Mouse (Mus musculus) spleen, adult 18-20 months (tissue): ENCODE data around the gene Prkce.
A peak's percentile ranks its signal among the peaks of the same experiment; 100 is the strongest.

Experiments
- DNase-seq, 2 experiments: peaks; one replicate each; pipeline ENCODE4 v3.0.0; 2022; ENCODE audit warnings: mixed read lengths in 2 of 2

The Prkce gene

GRCm38 (mm10) chr17:86167320-86168230 is at the start of gene Prkce:
TSS of gene Prkce (plus strand) at chr17:86167785.
- peak; percentile 80 to 81 for DNase-seq

GRCm38 (mm10) chr17:86123146-86123545 is 44.4 kb upstream of the Prkce start:
- no peak for DNase-seq

GRCm38 (mm10) chr17:86125908-86126307 is 41.7 kb upstream of the Prkce start:
- DNase-seq: no peak

GRCm38 (mm10) chr17:86128198-86128597 is 39.4 kb upstream of the Prkce start:
- no peak for DNase-seq

GRCm38 (mm10) chr17:86132534-86132933 is 35.1 kb upstream of the Prkce start:
- DNase-seq: no peak

- no peak for DNase-seq
Observed at GRCm38 (mm10) chr17:86134461-86134860, 33.1 kb upstream of the Prkce start.

- no peak for DNase-seq
Observed at GRCm38 (mm10) chr17:86135835-86136234, 31.8 kb upstream of the Prkce start.

GRCm38 (mm10) chr17:86144537-86145078 is 23.0 kb upstream of the Prkce start:
- DNase-seq: no peak

- peak; percentile 79 to 91 for DNase-seq
Observed at GRCm38 (mm10) chr17:86145079-86145951, 22.3 kb upstream of the Prkce start, which contains the start of gene Srbd1. TSS of gene Srbd1 (minus strand) at chr17:86145175.

- no peak for DNase-seq
Observed at GRCm38 (mm10) chr17:86149726-86150125, 17.9 kb upstream of the Prkce start.

GRCm38 (mm10) chr17:86150867-86151348 is 16.7 kb upstream of the Prkce start:
- DNase-seq: no peak

GRCm38 (mm10) chr17:86156999-86157398 is 10.6 kb upstream of the Prkce start:
- DNase-seq: no peak

- DNase-seq: no peak
Observed at GRCm38 (mm10) chr17:86162672-86163071, 4.9 kb upstream of the Prkce start.

- DNase-seq: no peak
Observed at GRCm38 (mm10) chr17:86164416-86164815, 3.2 kb upstream of the Prkce start.

GRCm38 (mm10) chr17:86166051-86166566 is 1.5 kb upstream of the Prkce start:
- no peak for DNase-seq

- DNase-seq: peak; percentile 49 to 67
Observed at GRCm38 (mm10) chr17:86166567-86167319, 842 bp upstream of the Prkce start.

- peak; percentile 27 to 51 for DNase-seq
Observed at GRCm38 (mm10) chr17:86168231-86168981, 821 bp downstream of the Prkce start.

- DNase-seq: no peak
Observed at GRCm38 (mm10) chr17:86169092-86169491, 1.5 kb downstream of the Prkce start.

GRCm38 (mm10) chr17:86170164-86170958 is 2.8 kb downstream of the Prkce start:
- no peak for DNase-seq

GRCm38 (mm10) chr17:86175516-86175915 is 7.9 kb downstream of the Prkce start:
- DNase-seq: no peak
